Mouse (Mus musculus) spleen, postnatal 36 days (tissue): ENCODE data around the gene Zswim7.
A peak's percentile ranks its signal among the peaks of the same experiment; 100 is the strongest.

ENCODE experiments used
- DNase-seq, 2 experiments: peaks; one replicate each; pipeline ENCODE4 v3.0.0; 2022; ENCODE audit warnings: low spot score in 2 of 2, mixed read lengths in 1 of 2

The Zswim7 gene

GRCm38 (mm10) chr11:62253380-62253779, 27.8 kb downstream of the Zswim7 start:
- DNase-seq = no peak

- DNase-seq = peak; percentile 11 to 35
Measured at GRCm38 (mm10) chr11:62251047-62251446, 30.1 kb downstream of the Zswim7 start.

- no peak for DNase-seq
Measured at GRCm38 (mm10) chr11:62249266-62250037, 31.7 kb downstream of the Zswim7 start.

GRCm38 (mm10) chr11:62248401-62249244, 32.6 kb downstream of the Zswim7 start, which contains the start of gene Adora2b:
Gene Adora2b, plus strand, starts transcription at chr11:62248984.
- DNase-seq = peak; percentile 27 to 38

- no peak for DNase-seq
Measured at GRCm38 (mm10) chr11:62247759-62248400, 33.3 kb downstream of the Zswim7 start.

GRCm38 (mm10) chr11:62244471-62244870, 36.7 kb downstream of the Zswim7 start:
- DNase-seq = no peak

GRCm38 (mm10) chr11:62243871-62244270, 37.3 kb downstream of the Zswim7 start:
- no peak for DNase-seq

- no peak for DNase-seq
Measured at GRCm38 (mm10) chr11:62240631-62241261, 40.4 kb downstream of the Zswim7 start.

- no peak for DNase-seq
Measured at GRCm38 (mm10) chr11:62224797-62225196, 56.4 kb downstream of the Zswim7 start.

- peak in 1 of 2 experiments; percentile 15 for DNase-seq
Measured at GRCm38 (mm10) chr11:62223962-62224361, 57.2 kb downstream of the Zswim7 start.

GRCm38 (mm10) chr11:62223416-62223815, 57.8 kb downstream of the Zswim7 start:
- DNase-seq = no peak

GRCm38 (mm10) chr11:62220756-62221510, 60.2 kb downstream of the Zswim7 start:
- DNase-seq = peak in 1 of 2 experiments; percentile 3

GRCm38 (mm10) chr11:62217751-62218150, 63.4 kb downstream of the Zswim7 start:
- no peak for DNase-seq
